Mouse (Mus musculus): ENCODE data around the gene Eefsec. TPM values are rescaled to one million over a fixed set of nuclear protein-coding genes. Genes with fewer than 3 reads are reported as not detected.

The Eefsec gene
- polyA plus RNA-seq, 1 experiment = 5.2 TPM

DNA sequence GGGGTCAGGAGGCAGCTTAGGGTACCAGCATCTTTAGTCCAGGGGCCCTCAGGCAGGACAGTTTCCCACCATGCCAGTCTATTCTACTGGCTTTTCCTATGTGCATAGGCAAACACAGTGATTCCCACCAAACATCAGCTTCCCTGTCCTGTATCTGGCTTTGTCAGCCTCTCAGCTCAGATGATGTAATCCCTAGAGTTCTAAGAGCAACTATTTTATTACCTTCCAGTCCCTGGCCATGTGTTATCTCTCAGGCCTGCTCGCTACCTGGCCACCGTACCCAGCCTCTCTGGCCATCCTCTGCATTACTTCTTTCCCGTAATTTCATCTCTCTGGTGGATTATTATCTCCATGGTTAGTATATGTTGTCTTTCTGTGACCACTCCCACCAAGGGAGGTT lies 185.7 kb downstream of the Eefsec start:
- Histone ChIP-seq H3K27ac (ENCODE audit: control insufficient read depth, insufficient read depth, low read depth, low read length, poor library complexity) (no peak overlapping the region), H3K4me1 (ENCODE audit: control insufficient read depth, insufficient read depth, low read length) (peaks cover 4% of the 10 kb centered on the region; the same call in 1 of the 2 replicates), H3K4me3 (replicated peaks; ENCODE audit: control insufficient read depth, low read depth, low read length) (no peak overlapping the region)
- WGBS = 84% methylated on average over 3 of the region's 3 CpGs
- no peak for TF ChIP-seq POLR2A (IDR thresholded peaks at IDR 0.05; ENCODE audit: borderline replicate concordance, control insufficient read depth, low read depth, low read length)
- no peak for TF ChIP-seq CTCF (IDR thresholded peaks at IDR 0.05; ENCODE audit: control insufficient read depth, insufficient read depth, low read length)

- Histone ChIP-seq H3K4me1 (ENCODE audit: control insufficient read depth, insufficient read depth, low read length) (peaks cover under 1% of the 10 kb centered on the region; the same call in 1 of the 2 replicates), H3K4me3 (replicated peaks; ENCODE audit: control insufficient read depth, low read depth, low read length) (no peak overlapping the region), H3K27ac (ENCODE audit: control insufficient read depth, insufficient read depth, low read depth, low read length, poor library complexity) (no peak overlapping the region)
- TF ChIP-seq CTCF (IDR thresholded peaks at IDR 0.05; ENCODE audit: control insufficient read depth, insufficient read depth, low read length) (no peak), POLR2A (IDR thresholded peaks at IDR 0.05; ENCODE audit: borderline replicate concordance, control insufficient read depth, low read depth, low read length) (no peak)
- WGBS = 64% methylated on average over 3 of the region's 3 CpGs
These were observed 186.7 kb downstream of the Eefsec start for GRCm38 (mm10) chr6:88259621-88260020.

DNA sequence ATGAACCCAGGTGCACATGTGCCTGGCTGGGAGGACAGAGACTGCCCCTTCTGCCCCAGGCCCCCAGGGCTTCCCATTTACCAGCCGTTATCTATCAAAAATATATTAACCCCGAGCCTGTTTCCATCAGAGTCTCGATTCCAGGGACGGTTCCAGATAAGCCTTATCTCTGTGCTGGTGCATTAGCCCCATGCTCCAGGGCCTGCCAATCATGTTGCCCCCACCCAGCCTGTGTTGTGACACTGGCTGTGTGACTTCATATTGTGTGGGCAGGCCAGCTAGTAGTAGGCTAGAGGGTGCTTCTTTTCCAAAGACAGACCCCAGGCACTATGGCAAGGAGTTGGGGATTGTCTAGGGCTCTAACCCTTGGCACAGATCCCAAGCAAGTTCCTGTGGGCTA lies 190.9 kb downstream of the Eefsec start:
- TF ChIP-seq POLR2A (IDR thresholded peaks at IDR 0.05; ENCODE audit: borderline replicate concordance, control insufficient read depth, low read depth, low read length) (no peak), CTCF (IDR thresholded peaks at IDR 0.05; ENCODE audit: control insufficient read depth, insufficient read depth, low read length) (no peak)
- Histone ChIP-seq H3K4me1 (ENCODE audit: control insufficient read depth, insufficient read depth, low read length) (no peaks in the 10 kb centered on the region; the same call in 1 of the 2 replicates), H3K4me3 (replicated peaks; ENCODE audit: control insufficient read depth, low read depth, low read length) (no peak overlapping the region), H3K27ac (ENCODE audit: control insufficient read depth, insufficient read depth, low read depth, low read length, poor library complexity) (no peak overlapping the region)
- WGBS = 49% methylated on average over 4 of the region's 4 CpGs

GRCm38 (mm10) chr6:88254082-88254481 lies 192.3 kb downstream of the Eefsec start:
- H3K4me1 ChIP-seq (ENCODE audit: control insufficient read depth, insufficient read depth, low read length) = no peaks in the 10 kb centered on the region; the same call in none of the 2 replicates
- no peak overlapping the region for H3K27ac ChIP-seq (ENCODE audit: control insufficient read depth, insufficient read depth, low read depth, low read length, poor library complexity)
- TF ChIP-seq CTCF (IDR thresholded peaks at IDR 0.05; ENCODE audit: control insufficient read depth, insufficient read depth, low read length) = no peak
- TF ChIP-seq POLR2A (IDR thresholded peaks at IDR 0.05; ENCODE audit: borderline replicate concordance, control insufficient read depth, low read depth, low read length) = no peak
- WGBS = 19% methylated on average over 6 of the region's 6 CpGs
- H3K4me3 ChIP-seq (replicated peaks; ENCODE audit: control insufficient read depth, low read depth, low read length) = no peak overlapping the region

DNA sequence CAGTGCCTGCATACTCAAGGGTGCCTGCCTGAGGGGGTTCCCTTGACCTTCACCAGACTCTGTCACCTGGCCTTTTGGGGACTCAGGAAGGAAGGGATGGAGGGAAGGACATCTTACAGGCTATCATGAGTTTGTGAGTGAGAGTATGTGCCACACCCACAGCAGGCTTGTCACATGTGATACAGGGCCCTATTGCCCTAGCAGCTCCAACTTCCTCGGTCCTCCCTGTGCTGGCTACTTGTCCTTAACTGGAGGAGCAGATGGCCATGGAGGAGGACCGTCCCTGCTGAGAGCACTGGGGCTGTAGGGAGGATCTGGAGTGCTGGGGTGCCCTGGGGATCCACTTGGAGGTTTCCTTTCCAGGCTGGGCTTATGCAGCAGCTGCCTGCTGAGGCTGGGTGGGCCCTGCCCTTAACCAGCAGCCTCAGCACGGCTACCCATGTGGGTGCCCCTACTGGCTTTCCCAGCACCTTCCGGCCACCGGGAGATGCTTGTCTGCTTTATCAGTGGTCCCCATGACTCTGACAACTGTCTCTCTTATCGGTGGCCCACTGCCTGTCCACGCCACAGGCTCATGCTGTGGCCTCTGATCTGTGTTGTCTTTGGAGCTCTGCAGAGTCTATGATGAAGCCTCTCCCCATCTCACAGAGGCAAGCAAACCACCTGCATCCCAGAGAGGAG lies 194.4 kb downstream of the Eefsec start:
- TF ChIP-seq POLR2A (IDR thresholded peaks at IDR 0.05; ENCODE audit: borderline replicate concordance, control insufficient read depth, low read depth, low read length) (no peak), CTCF (IDR thresholded peaks at IDR 0.05; ENCODE audit: control insufficient read depth, insufficient read depth, low read length) (no peak)
- H3K4me1 ChIP-seq (ENCODE audit: control insufficient read depth, insufficient read depth, low read length) = no peaks in the 10 kb centered on the region; the same call in none of the 2 replicates
- WGBS = 57% methylated on average over 7 of the region's 7 CpGs
- peak overlapping the region; percentile 58; the same call in 1 of the 2 replicates for H3K27ac ChIP-seq (ENCODE audit: control insufficient read depth, insufficient read depth, low read depth, low read length, poor library complexity)
- no peak overlapping the region for H3K4me3 ChIP-seq (replicated peaks; ENCODE audit: control insufficient read depth, low read depth, low read length)

DNA sequence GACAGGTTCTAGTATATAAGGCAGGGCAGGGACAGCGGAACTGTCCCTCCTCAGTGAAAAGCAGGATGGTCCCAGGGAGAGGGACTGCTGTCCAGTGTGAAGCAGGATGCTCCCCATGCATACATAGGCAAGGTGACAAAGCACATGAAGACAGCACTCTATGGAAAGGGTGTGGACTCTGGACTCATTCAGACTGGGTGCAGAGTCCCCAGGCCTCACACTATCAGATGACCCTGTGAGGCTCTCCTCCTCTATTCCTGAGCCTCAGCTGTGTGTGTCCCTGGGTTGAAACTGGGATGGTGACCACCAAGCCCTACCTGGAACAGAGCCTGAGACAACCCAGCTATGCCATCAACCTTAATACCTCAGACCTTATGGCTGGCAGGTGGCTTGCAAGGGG lies 194.9 kb downstream of the Eefsec start:
- Histone ChIP-seq H3K27ac (ENCODE audit: control insufficient read depth, insufficient read depth, low read depth, low read length, poor library complexity) (no peak overlapping the region), H3K4me1 (ENCODE audit: control insufficient read depth, insufficient read depth, low read length) (no peaks in the 10 kb centered on the region; the same call in none of the 2 replicates), H3K4me3 (replicated peaks; ENCODE audit: control insufficient read depth, low read depth, low read length) (no peak overlapping the region)
- no peak for TF ChIP-seq CTCF (IDR thresholded peaks at IDR 0.05; ENCODE audit: control insufficient read depth, insufficient read depth, low read length)
- no peak for TF ChIP-seq POLR2A (IDR thresholded peaks at IDR 0.05; ENCODE audit: borderline replicate concordance, control insufficient read depth, low read depth, low read length)
- 95% methylated on average over 1 of the region's 1 CpGs for WGBS

DNA sequence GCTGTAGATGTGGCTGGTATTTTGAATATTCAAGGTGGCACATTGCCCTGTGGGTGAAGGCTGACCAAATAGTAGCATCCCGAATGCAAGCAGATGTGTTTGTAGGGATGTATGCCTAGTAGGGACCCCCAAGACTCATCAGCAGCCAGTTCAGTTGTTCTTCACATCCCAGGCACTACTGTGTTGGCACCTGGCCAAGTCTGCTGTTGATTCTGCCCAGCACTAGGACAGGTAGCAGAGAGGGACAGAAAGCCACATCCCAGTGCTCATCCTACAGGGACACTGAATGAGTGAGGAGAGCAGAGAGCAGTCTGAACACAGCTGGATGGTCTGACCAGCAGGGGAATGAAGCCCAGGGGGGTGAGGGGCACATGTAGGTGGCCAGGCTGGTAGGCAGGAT lies 197.1 kb downstream of the Eefsec start:
- Histone ChIP-seq H3K4me3 (replicated peaks; ENCODE audit: control insufficient read depth, low read depth, low read length) (no peak overlapping the region), H3K4me1 (ENCODE audit: control insufficient read depth, insufficient read depth, low read length) (no peaks in the 10 kb centered on the region; the same call in none of the 2 replicates), H3K27ac (ENCODE audit: control insufficient read depth, insufficient read depth, low read depth, low read length, poor library complexity) (no peak overlapping the region)
- TF ChIP-seq POLR2A (IDR thresholded peaks at IDR 0.05; ENCODE audit: borderline replicate concordance, control insufficient read depth, low read depth, low read length) (no peak), CTCF (IDR thresholded peaks at IDR 0.05; ENCODE audit: control insufficient read depth, insufficient read depth, low read length) (no peak)
- WGBS = 71% methylated on average over 1 of the region's 1 CpGs

GRCm38 (mm10) chr6:88242604-88243003 lies 203.7 kb downstream of the Eefsec start:
- no peaks in the 10 kb centered on the region for H3K4me1 ChIP-seq (ENCODE audit: control insufficient read depth, insufficient read depth, low read length)
- WGBS = 6% methylated on average over 15 of the region's 15 CpGs
- TF ChIP-seq POLR2A (IDR thresholded peaks at IDR 0.05; ENCODE audit: borderline replicate concordance, control insufficient read depth, low read depth, low read length) (no peak), CTCF (IDR thresholded peaks at IDR 0.05; ENCODE audit: control insufficient read depth, insufficient read depth, low read length) (peak; percentile 59)

More at GRCm38 (mm10) chr6:88242604-88243003, 203.7 kb downstream of the Eefsec start:
- no peak overlapping the region for H3K4me3 ChIP-seq (replicated peaks; ENCODE audit: control insufficient read depth, low read depth, low read length)
- H3K27ac ChIP-seq (ENCODE audit: control insufficient read depth, insufficient read depth, low read depth, low read length, poor library complexity) = no peak overlapping the region

Measured in bone marrow, adult 2 months (tissue).